Mouse (Mus musculus): ENCODE data around the gene Fam129a.

The Fam129a gene

DNA sequence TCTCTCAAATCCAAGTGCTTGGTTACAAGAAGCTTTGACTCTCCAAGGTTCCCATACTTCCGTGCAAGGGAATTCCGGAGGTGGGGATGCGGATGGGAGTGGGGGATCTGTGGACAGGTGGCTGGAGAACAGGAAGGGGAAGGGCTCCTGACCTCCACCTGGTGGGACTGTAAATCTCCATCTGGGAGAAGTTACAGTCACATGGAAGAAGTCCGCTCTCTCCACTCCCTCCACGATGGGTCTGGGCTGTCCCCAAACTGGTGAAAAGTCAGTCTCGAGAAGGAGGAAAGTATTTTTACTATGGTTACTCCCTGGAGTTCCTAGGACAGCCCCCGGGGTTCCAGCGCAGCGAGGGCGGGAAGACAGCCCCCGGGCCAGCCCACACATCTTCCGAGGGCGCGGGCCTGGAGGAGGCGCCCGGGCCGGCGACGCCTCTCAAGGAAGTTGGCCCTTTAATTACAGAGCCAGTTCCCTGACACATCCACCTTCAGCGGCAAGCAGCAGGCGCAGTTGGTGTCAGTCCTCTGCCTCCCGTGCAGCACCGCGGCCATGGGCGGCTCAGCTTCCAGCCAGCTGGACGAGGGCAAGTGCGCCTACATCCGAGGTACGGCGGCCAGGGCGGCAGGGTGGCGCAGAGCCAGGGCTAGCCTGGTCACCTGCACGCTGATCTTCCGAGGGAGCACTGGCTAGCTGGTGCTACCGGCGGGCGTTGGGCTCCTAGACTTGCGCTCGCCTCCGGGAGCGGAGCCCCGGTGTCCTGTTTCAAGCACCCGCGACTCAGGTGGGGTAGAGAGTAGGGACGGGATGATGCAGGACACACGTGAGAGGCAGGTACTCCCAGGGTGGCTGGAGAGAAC is at the start of gene Fam129a:
Gene Fam129a (plus strand): TSS at position 206 of the 857 bp plus-strand sequence.
- peak; percentile 64 to 76 for DNase-seq

DNA sequence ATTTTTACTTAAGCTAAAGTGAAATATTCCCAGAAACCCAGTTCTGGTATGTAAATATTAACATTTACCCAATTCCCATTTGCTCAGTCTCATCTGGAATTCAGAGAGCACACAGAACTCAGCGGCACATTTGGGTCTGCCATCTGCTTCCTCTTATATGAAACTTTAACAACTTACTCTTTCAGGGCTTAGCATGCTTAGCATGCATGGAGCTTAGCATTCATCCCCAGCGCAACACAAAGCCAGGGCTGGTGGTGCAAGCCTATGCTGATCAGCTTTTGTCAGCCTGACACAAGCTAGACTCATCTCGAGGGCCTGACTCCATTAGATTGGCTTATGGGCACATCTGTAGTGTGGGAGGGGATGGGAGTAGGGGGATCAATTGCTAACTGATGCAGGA is 44.3 kb upstream of the Fam129a start:
- DNase-seq, result no peak

DNA sequence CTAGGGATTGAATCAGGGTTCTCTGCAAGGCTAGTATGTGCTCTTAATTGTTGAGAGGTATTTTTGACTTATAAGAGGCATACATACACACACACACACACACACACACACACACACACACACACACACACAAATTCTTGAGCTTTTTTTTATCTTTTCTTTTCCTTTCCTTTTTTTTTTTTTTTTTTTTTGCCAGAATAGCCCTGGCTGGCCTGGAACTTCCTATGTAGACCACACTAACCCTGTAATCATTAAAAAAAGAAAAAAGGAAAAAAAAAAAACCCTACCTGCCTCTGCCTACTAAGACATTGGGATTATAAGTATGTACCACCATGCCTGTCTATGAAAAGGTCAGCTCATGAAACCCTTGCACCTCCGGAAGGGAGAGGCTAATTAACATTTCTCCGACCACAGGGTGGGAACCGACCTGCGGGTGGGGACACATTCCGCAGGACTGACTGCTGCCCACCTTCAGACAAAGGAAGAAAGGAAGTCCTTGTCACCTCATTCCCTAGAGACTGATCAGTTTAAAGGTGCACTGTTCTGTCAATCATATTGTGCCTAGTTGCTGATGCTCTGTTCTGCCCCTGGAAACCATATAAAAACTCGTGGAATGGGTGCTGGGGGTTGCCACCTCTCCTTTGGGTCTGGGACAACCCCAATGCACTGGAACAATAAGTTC is 27.0 kb upstream of the Fam129a start:
- no peak for DNase-seq

DNA sequence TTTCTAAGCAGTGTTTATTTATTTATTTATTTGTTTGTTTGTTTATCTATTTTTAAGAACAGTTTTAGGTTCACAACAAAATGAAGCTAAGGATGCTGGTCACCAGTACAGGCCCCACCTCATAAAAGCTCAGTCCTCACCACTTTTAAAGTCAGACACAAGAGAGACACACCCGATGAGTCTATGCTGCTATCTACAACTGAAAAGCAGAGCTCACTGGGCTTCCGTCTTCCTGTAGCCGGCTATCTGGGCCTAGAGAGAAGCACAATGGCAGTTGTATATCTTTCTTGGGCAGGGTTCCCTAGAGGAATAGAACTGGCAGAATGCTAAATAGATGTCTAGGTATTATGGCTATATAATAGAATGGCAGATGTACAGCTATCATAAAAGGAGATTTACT is 26.4 kb upstream of the Fam129a start:
- DNase-seq, result no peak

DNA sequence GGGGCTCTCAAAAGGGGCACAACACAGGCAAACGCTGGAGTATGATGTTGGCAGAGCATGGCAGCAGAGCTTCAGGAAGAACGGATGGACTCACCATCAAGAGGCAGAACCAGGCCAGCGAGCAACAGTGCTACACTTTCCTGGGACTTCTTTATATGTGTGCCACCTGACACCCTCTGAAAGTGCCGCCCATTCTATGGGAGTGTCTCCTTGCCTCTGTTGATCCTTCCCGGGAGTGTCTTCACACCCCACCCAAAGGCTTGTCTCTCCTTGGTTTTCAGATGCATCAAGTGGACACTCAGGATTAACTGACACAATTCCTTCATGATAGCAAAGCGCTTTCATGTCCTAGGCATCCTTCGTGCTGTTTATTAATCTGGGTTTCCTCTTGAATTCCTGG is 25.4 kb upstream of the Fam129a start:
- DNase-seq, result no peak

DNA sequence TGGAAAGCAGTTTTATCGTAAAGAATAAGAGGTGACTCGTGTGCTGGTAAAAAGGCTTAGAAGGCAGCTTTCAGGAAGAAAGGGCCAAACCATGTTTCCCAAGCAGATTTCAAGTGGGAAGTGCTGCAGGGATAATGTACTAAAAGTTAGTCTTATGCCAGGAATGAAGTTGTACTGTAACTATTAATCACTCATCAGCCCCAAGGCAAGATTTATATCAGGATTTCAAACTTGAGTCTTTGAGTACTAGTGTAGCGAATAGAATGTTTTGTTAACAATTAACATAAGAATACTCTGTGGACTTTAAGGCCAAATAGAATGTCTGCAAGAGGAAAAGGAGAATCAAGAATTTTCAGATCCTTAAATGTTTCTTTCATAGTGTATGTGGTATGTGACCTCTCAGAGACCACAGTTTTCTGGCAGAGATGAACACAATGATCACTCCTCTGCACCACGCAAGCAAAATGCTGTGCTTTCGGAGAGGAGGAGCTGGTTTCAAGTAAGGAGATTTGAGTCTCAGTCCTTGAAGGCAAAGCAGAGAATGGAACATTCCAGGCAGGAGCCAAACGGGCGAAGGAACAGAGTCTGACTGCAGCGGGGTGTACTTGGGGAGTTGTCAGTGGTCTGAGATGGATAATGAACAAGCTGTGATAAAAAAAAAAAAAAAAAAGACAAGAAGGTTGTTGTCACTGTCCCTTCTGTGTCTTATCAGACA is 21.9 kb upstream of the Fam129a start:
- peak; percentile 34 to 46 for DNase-seq

DNA sequence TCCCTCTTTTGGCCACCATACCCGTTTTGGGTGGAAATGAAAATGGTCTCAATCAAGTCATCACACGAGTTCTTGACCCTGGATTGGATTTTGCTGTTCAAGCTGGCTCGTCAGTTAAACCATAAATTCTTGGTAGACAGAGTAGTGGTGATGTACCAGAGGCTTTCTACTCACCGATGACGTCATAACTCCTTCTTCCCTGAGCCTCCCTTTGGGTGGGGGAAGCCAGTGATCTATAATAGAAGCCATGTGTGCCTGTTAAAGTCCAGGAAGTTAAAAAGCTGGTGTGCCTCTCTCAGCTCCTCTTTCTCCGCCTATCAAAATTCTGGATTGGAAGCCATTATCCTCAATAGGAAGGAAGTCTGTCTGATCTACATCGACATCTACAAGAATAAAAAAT is 21.2 kb upstream of the Fam129a start:
- DNase-seq, result no peak

DNA sequence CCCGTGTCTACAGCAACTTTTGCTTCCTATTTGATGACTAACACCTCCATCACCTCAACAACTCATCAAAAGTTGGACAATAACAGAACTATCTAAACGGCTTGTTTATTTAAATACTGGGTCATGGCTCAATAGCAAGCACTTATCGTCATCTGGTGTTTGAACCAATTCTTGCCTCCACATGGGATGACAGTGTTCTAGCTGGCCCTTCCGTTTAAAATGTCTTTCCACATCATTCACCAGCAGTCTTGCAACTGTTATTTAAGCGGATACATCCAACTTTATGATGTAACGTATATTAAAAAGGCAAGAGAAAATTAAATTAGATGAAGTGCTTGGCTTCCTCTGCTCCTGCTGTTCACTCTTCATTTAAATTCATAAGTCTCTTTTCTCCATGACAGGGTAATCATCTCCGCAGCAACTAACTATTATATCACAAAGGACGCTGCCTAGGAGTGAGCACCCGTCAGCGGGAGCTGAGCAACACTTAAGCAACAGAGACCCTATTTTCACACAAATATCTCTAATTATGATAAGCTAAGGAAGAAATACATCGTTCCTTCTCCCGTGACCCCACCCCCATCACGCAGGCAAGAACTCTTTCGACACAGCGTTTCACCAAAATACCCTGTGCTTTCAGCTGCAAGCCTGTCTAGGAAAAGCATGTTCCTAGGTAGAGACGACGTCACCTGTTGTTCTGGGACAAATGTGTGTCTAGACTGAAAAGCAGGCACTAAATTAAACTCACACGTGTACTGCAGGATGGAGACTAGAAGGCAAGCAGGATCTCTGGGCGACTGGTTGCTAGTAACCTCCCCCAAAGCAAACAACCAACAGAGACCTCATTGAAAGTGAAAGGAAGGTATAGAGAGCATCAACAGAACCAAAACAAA is 20.2 kb upstream of the Fam129a start:
- no peak for DNase-seq

DNA sequence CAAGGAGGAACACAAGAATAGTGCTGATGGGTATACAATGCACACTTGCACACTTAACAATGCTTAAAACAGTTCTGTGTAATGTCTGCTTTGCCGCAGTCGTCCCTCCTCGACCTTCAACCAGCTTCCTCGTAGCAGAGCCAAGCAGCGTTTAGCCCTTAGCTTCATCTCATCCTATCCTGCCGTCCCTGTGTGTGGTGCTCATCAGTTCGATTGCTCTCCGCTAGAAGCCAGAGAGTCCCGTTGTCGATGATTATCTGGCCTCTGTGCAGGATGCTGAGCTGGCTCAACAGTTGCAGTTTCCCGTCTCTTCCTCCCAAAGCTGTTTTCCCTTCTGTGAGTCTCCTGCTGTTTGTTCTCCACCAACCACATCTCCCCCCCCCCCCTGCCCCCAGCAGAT is 10.4 kb upstream of the Fam129a start:
- no peak for DNase-seq

DNA sequence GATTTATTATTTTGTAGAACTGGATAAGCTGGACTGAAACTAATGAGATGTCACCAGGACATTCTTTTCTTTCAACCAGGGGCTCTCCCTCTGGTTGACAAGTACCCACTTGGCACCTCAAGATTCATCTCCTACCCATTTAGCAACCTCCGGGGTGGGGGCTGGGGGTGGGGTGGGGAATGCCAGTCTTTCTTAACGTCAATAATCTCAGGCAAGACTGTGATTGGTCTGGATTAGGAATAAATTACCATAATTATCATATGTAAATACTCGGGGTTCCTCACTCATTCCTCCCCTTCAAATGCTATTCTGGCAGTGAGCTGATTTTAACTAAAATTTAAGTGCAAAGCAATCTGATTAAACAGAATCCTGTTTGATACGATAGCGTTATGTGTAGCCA is 7.6 kb upstream of the Fam129a start:
- no peak for DNase-seq

DNA sequence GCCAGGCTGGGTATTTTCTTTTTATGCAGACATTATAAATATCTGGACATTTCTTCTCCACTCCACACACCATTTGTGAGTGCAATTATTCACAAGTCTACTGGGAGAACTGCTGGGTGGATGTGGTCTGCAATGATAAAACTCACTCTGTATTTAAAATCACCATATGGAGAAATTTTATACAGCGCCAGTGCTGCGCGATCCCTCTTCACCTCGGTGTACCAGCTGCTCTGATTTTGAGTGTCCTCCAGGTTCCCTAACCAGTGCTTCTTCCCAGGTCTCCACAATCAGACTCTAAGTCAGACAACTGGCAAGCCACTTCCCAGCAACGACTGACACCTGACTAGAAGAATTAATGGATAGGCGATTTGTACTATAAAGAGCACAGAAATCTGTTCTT is 7.1 kb upstream of the Fam129a start:
- DNase-seq, result no peak

DNA sequence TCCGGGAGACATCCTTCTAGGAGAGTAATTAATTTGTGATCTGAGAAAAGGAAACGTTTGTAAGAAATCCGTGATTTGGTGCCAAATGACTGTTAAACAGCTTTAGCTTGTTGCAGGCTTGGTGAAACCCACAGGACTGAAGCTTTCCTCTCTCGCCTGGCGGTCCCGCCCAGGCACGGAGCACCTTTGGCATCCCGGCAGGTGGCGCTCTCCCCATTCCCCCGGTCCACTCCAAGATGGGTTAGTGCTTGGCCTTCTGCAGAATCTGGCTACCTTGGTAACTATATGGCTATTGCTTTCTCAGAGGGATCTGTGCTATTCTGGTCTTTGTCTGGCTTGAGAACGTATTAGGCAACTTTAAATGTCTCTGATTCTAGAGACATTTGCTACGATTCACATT is 6.6 kb upstream of the Fam129a start:
- DNase-seq, result peak; percentile 91

DNA sequence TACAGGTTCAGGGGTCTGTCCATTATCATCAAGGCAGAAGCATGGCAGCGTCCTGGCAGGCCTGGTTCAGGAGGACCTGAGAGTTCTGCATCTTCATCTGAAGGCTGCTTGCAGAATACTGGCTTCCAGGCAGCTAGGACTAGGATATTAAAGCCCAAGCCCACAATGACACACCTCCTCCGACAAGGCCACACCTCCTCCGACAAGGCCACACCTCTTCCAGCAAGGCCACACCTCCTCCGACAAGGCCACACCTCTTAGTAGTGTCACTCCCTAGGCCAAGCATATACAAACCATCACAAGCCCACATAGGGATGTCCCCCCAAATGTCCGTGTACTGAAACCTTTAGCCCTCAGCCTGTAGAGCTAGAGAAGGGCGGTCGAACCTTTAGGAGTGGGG is 2.3 kb upstream of the Fam129a start:
- DNase-seq, result no peak

DNA sequence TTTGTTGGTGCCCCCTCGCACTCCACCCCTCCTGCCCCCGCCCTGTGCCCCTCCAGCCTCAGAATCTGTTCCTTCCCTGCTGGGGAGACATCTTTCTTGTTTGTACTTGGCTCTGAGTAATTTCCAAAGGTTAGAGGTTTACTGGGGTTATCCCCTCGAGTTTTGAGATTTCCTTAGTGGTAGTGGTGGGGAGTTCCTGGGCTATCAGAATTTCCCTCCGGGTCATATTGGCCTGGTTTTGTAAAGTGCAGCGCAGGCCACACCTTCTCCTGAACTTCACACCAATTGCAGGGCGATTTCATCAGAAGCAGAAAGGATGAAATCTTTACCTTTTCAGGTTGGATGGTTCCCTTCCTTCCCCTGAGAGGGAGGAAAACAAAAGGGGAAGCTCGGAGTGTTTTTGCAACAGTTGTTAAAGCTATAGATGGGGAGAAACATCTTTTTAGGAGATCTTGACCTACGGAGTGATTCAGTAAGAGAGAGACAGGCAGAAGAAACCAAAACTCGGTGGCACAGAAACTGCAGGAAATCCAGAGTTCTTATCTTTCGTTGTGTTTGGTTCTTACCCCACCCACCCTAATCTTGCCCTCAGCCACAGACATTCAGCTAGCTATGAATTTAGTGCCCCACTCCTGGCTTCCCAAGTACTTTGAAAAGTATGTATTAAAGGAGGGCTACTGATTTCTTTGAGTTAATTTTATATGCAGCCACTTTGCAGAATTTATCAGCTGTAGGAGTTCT is 1.0 kb downstream of the Fam129a start:
- no peak for DNase-seq

DNA sequence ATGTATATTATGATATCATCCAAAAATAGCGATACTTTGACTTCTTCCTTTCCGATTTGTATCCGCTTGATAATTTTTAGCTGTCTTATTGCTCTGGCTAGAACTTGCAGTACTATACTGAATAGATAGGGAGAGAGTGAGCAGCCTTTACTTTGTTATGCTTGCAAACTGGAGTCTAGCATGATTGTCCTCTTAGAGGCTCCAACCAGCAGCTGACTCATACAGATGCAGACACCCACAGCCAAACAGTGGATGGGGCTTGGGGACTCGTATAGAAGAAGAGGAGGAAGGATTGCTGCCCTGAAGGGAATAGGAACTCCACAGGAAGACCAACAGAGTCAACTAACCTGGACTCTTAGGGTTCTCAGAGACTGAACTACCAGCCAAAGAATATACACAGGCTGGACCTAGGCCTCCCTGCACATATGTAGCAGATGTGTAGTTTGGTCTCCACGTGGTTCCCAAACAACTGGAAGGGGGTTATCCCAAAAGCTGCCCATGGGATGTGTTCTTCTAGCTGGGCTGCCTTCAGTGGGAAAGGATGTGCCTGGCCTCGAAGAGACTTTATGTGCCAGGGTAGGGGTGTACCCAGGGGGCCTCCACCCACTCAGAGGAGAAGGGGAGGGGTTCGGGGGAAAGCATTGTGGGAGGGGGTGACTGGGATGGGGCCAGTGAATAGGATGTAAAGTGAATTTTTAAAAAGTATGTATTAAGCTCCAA is 1.8 kb downstream of the Fam129a start:
- no peak for DNase-seq

DNA sequence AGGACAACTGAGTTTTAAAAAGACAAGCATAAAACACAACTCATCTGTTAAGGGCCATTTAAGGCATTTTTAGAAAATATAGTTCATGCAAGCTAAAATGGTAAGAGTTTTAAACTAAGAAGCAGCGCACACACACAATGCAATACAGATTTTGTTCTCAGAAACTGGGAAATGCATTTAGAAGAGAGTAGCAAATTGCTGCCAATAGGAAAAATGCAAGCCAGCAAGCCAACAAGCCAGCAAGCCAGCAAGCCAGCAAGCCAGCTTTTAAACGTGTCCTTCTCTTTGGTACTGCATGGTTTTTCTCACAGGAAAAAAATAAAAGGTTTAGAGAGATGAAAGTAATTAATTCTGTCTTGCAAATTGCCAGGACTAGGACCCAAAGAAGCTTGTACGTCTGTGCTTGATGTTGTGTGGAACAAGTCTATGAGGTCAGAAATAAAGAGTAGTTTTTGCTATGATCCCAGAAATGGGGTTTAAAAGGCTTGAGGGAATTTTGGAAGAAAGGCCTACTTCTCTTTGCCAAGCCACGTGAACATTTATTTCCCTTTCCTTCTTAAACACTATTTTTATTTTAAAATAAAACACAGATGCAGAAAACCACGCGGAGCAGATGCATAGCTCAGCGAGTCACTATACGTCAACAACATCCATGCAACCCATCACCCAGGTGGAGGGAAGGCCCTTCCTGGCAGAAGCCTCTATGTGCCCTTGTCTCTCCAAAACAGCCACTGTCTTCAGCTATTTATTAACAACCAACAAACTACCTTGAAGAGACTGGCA is 9.4 kb downstream of the Fam129a start:
- no peak for DNase-seq

DNA sequence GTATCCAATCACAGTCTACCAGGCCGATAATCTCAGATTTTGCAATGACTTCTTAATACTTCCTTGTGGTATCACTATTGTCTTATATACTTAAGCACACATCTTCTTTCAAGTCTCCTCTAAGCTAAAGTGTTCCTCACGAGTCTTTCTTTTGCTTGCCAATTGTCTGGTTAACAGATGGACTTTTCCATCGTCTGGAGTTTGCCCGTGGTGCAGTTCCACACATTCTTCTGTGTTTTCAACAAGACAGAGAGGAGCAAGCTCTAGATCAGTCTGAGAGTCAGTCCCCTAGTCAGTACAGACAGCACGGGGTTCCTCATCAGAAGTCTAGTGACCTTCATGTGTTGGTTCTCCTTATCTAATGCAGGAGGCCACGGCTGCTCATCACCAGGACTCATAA is 10.5 kb downstream of the Fam129a start:
- no peak for DNase-seq

DNA sequence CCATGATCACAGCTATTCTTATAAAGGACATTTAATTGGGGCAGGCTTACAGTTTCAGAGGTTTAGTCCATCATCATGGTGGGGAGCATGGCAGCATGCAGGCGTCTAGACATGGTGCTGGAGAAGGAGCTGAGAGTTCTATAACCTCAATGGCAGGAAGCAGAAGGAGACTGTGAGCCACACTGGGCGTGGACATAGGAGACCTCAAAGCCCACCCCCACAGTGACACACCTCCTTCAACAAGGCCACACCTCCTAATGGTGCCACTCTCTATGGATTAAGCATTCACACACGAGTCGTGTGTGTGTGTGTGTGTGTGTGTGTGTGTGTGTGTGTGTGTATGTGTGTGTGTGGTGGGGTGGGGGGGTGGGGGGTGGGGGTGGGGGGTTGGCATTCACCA is 11.0 kb downstream of the Fam129a start:
- DNase-seq, result no peak

DNA sequence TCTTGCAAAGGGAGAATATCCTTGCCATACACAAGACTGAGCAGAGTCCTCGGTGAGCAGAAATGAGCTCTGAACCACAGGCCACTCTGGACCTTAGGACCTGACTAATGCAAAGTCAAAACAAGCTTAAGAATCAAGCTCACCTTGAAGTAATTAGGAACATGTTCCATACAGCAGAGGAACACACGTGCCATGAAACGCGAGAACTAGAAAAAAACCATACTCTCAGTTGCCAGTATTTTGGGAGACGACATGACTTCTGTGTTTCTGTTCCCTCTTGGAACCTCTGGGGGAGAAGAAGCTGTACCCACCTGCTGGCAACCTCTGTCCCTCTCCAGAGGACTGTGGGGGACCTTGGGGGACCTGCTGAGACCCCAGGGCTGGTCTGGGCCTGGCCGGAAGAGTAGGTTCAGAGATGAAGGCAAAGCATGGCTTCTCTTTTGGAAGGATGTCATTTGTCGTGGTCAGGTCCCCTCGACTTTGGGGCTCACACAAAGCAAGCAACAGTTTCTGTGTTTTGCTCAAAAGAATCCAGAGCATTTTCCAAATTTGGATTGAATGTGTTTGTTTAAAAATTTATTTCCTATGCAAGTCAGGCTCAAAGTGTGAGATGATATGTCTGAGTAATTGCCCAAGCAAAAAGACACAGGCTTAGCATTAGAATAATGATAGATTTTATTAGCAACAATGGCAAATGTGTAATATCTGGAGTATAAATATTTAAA is 12.6 kb downstream of the Fam129a start:
- DNase-seq, result no peak

DNA sequence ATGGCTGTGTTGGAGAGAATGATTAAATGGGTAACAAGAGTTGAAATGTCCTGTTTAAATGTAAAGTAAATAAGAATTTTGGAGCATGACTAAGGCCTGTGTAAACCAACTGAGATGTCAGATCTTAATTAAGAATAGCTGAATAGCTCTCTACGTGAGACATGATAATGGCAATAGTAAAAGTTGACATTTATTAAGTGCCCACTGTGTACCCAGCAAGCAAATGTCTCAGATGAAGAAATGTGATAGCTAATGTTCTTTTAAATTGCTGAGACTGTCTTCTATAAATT is 13.1 kb downstream of the Fam129a start:
- no peak for DNase-seq

Data from kidney, postnatal 4 days (tissue).